In genomic region chr5:149062833-149063232, GRCm38 (mm10) we compare ENCODE assay signal across 11 mouse cellular contexts.
DNase-seq lines count a peak whose midpoint lies in the region; ATAC-seq and TF ChIP-seq lines count a peak whose summit lies in the region.
"Had no signal": no experiment of that assay in that cellular context is flagged by ENCODE, and none has a peak within 500 bp of the region (broad histone marks: within the 10 kb centered on the region; RNA-seq: fewer than 3 reads in every experiment).

No protein-coding gene starts in this region.

- peak; percentile 57 for TF ChIP-seq CTCF in kidney, postnatal 0 days (IDR thresholded peaks at IDR 0.05; ENCODE audit: low read depth)
- TF ChIP-seq CTCF in stomach, postnatal 0 days (IDR thresholded peaks at IDR 0.05; ENCODE audit: low read depth): peak; percentile 60

- H3K4me3 ChIP-seq in kidney, postnatal 0 days (replicated peaks; ENCODE audit: low read depth, low read length): no peak overlapping the region
- H3K4me3 ChIP-seq in kidney, embryonic 15.5 days (replicated peaks): no peak overlapping the region
- no peak overlapping the region for H3K4me3 ChIP-seq in stomach, postnatal 0 days (ENCODE audit: low read depth, low read length)
- H3K4me3 ChIP-seq: hindbrain, embryonic 13.5 days; midbrain, embryonic 15.5 days had no signal

- no peak for ATAC-seq in kidney, postnatal 0 days (replicated peaks; ENCODE audit: low FRiP score, low read depth)
- no peak for ATAC-seq in kidney, embryonic 15.5 days (replicated peaks; ENCODE audit: low FRiP score)
- no peak for ATAC-seq in stomach, postnatal 0 days (ENCODE audit: low FRiP score, low TSS enrichment)
- no peak for ATAC-seq in megakaryocyte progenitor cell, adult 5-6 weeks (replicated peaks; ENCODE audit: poor library complexity)
- ATAC-seq: midbrain, embryonic 15.5 days had no signal

- H3K9me3 ChIP-seq in kidney, postnatal 0 days (replicated peaks; ENCODE audit: low read length): no peaks in the 10 kb centered on the region
- H3K9me3 ChIP-seq in kidney, embryonic 15.5 days (replicated peaks): no peaks in the 10 kb centered on the region
- H3K9me3 ChIP-seq in stomach, postnatal 0 days (ENCODE audit: control insufficient read depth, low read length): no peaks in the 10 kb centered on the region
- H3K9me3 ChIP-seq: hindbrain, embryonic 13.5 days; midbrain, embryonic 15.5 days had no signal

- no peak overlapping the region for H3K9ac ChIP-seq in kidney, postnatal 0 days (ENCODE audit: low read depth, low read length)
- H3K9ac ChIP-seq in kidney, embryonic 15.5 days: no peak overlapping the region
- no peak overlapping the region for H3K9ac ChIP-seq in stomach, postnatal 0 days (ENCODE audit: low read length)
- H3K9ac ChIP-seq: hindbrain, embryonic 13.5 days; midbrain, embryonic 15.5 days had no signal

- no peaks in the 10 kb centered on the region for H3K27me3 ChIP-seq in kidney, postnatal 0 days (ENCODE audit: insufficient read depth, low read length)
- no peaks in the 10 kb centered on the region for H3K27me3 ChIP-seq in kidney, embryonic 15.5 days
- H3K27me3 ChIP-seq in stomach, postnatal 0 days (ENCODE audit: control insufficient read depth, insufficient read depth, low read length): no peaks in the 10 kb centered on the region
- H3K27me3 ChIP-seq: hindbrain, embryonic 13.5 days; midbrain, embryonic 15.5 days had no signal

- H3K4me1 ChIP-seq in kidney, postnatal 0 days (replicated peaks; ENCODE audit: insufficient read depth, low read length): no peaks in the 10 kb centered on the region
- H3K4me1 ChIP-seq in kidney, embryonic 15.5 days: no peaks in the 10 kb centered on the region; the same call in 1 of the 2 replicates
- no peaks in the 10 kb centered on the region for H3K4me1 ChIP-seq in stomach, postnatal 0 days (replicated peaks; ENCODE audit: control insufficient read depth, insufficient read depth)
- H3K4me1 ChIP-seq: hindbrain, embryonic 13.5 days; midbrain, embryonic 15.5 days had no signal

- H3K36me3 ChIP-seq in kidney, postnatal 0 days (ENCODE audit: insufficient read depth, low read length): no peaks in the 10 kb centered on the region
- no peaks in the 10 kb centered on the region for H3K36me3 ChIP-seq in kidney, embryonic 15.5 days
- no peaks in the 10 kb centered on the region for H3K36me3 ChIP-seq in stomach, postnatal 0 days (ENCODE audit: control insufficient read depth, insufficient read depth, low read length)
- H3K36me3 ChIP-seq: hindbrain, embryonic 13.5 days; midbrain, embryonic 15.5 days had no signal

- DNase-seq in cerebellum, postnatal 10 days: peak; percentile 40 to 54
- no peak for DNase-seq in cerebellum, adult 18-20 months
- no peak for DNase-seq in kidney, postnatal 0 days (ENCODE audit: low spot score)
- peak; percentile 37 for DNase-seq in urinary bladder, postnatal 14 days (ENCODE audit: low spot score)
- no peak for DNase-seq in urinary bladder, postnatal 10 days (ENCODE audit: low spot score)
- DNase-seq in stomach, postnatal 0 days (ENCODE audit: low spot score): no peak
- DNase-seq: B cell, adult 2 months had no signal

- no peak overlapping the region for H3K27ac ChIP-seq in kidney, postnatal 0 days
- H3K27ac ChIP-seq in kidney, embryonic 15.5 days: no peak overlapping the region
- no peak overlapping the region for H3K27ac ChIP-seq in stomach, postnatal 0 days (replicated peaks)
- H3K27ac ChIP-seq: hindbrain, embryonic 13.5 days; midbrain, embryonic 15.5 days had no signal

- TF ChIP-seq EP300 in stomach, postnatal 0 days (optimal IDR thresholded peaks at IDR 0.05): no peak

- 91% methylated on average over 1 of the region's 1 CpGs for WGBS in kidney, postnatal 0 days
- 57% methylated on average over 1 of the region's 1 CpGs for WGBS in kidney, embryonic 15.5 days
- 76% methylated on average over 1 of the region's 1 CpGs for WGBS in stomach, postnatal 0 days

- H3K4me2 ChIP-seq in kidney, postnatal 0 days (ENCODE audit: low read length): no peak overlapping the region
- H3K4me2 ChIP-seq in kidney, embryonic 15.5 days: no peak overlapping the region
- no peak overlapping the region for H3K4me2 ChIP-seq in stomach, postnatal 0 days (replicated peaks; ENCODE audit: low read depth)
- H3K4me2 ChIP-seq: hindbrain, embryonic 13.5 days; midbrain, embryonic 15.5 days had no signal

Comparison
In these comparisons a context has a peak if more than half of its experiments do, and no peak if none do; other contexts are left out.
1. DNase-seq: peak in cerebellum, postnatal 10 days (2 of 2) and urinary bladder, postnatal 14 days (single experiment); none in cerebellum, adult 18-20 months (0 of 2), kidney, postnatal 0 days (single experiment), urinary bladder, postnatal 10 days (single experiment) and stomach, postnatal 0 days (single experiment).